Mouse (Mus musculus) stomach, embryonic 15.5 days (tissue): Measurements from ENCODE around the gene Gdf5. TPM values are rescaled to one million over a fixed set of nuclear protein-coding genes. Genes with fewer than 3 reads are reported as not detected.
A peak's percentile ranks its signal among the peaks of the same experiment; 100 is the strongest.
"Not testable (repeated sequence)": the region's sequence is repeated elsewhere in the genome, so short reads cannot be mapped to it uniquely, and the experiment has no call there.

Experiments
- ATAC-seq: fragments of 200-750 bp; cut with Nextera tagmentation; 2 replicates; pipeline ENCODE4 v1.8.0; 2017; ENCODE audit warnings: low read depth, moderate number of reproducible peaks, moderate TSS enrichment; ENCODE audit not compliant: insufficient read depth, low FRiP score
- H3K27ac ChIP-seq: fragments of 300-500 bp; sonication (generic); 2 replicates; pipeline ENCODE4 v1.5.1; 2015; ENCODE audit warnings: mild to moderate bottlenecking, inconsistent platforms
- H3K27me3 ChIP-seq: fragments of 300-500 bp; sonication (generic); replicated peaks from 2 replicates; pipeline ENCODE4 v1.6.1; 2015; ENCODE audit warnings: inconsistent platforms
- H3K36me3 ChIP-seq: fragments of 300-500 bp; sonication (generic); 2 replicates; pipeline ENCODE4 v1.6.1; 2015; ENCODE audit warnings: inconsistent platforms
- H3K4me1 ChIP-seq: fragments of 300-500 bp; sonication (generic); 2 replicates; pipeline ENCODE4 v1.6.1; 2015; ENCODE audit warnings: inconsistent platforms
- H3K4me2 ChIP-seq: fragments of 300-500 bp; sonication (generic); 2 replicates; pipeline ENCODE4 v1.6.1; 2015; ENCODE audit warnings: mild to moderate bottlenecking, inconsistent platforms
- H3K4me3 ChIP-seq: fragments of 300-500 bp; sonication (generic); replicated peaks from 2 replicates; pipeline ENCODE4 v1.5.1; 2015; ENCODE audit warnings: inconsistent platforms
- H3K9ac ChIP-seq: fragments of 300-500 bp; sonication (generic); 2 replicates; pipeline ENCODE4 v1.6.1; 2015; ENCODE audit warnings: inconsistent platforms
- H3K9me3 ChIP-seq: fragments of 300-500 bp; sonication (generic); 2 replicates; pipeline ENCODE4 v1.6.1; 2016; ENCODE audit warnings: inconsistent platforms
- WGBS: fragments of 180-500 bp; shearing (Covaris S2); methylation state at CpG from one replicate; pipeline ENCODE4 v1.1.7; 2015; 5-methylcytosine and 5-hydroxymethylcytosine counted together
- polyA plus RNA-seq: library from polyadenylated mRNA; unstranded; fragments of >200 nt; fragmentation: Nextera tagmentation; extraction: Ambion mirVana; gene quantifications from 2 replicates; pipeline ENCODE4 v1.2.1, GENCODE M21; 2015

Gdf5 gene
- polyA plus RNA-seq, 1 experiment from 2014 or later = 0.69 TPM

GRCm38 (mm10) chr2:155939897-155940529 is 5.2 kb downstream of the Gdf5 start:
- H3K27me3 ChIP-seq = no peaks in the 10 kb centered on the region
- H3K9ac ChIP-seq = no peak overlapping the region
- H3K4me2 ChIP-seq = no peak overlapping the region
- H3K4me3 ChIP-seq = no peak overlapping the region
- H3K4me1 ChIP-seq = peaks cover 12% of the 10 kb centered on the region; the same call in 1 of the 2 replicates
- H3K36me3 ChIP-seq = no peaks in the 10 kb centered on the region
- no peaks in the 10 kb centered on the region for H3K9me3 ChIP-seq
- ATAC-seq = no peak
- 60% methylated on average over 7 of the region's 7 CpGs for WGBS
- H3K27ac ChIP-seq = no peak overlapping the region; the same call in 1 of the 2 replicates

GRCm38 (mm10) chr2:155929531-155930442 is 15.4 kb downstream of the Gdf5 start, which contains the start of gene Uqcc1:
Gene Uqcc1 (minus strand): TSS chr2:155930310.
- peak; percentile 89 for ATAC-seq
- no peaks in the 10 kb centered on the region for H3K27me3 ChIP-seq
- H3K27ac ChIP-seq = peak within 1 kb of the TSS; percentile 86
- no peaks in the 10 kb centered on the region for H3K36me3 ChIP-seq
- peak within 1 kb of the TSS; percentile 58 for H3K4me3 ChIP-seq
- H3K4me2 ChIP-seq = peak within 1 kb of the TSS; percentile 73
- under 1% methylated on average over 38 of the region's 38 CpGs for WGBS
- H3K9ac ChIP-seq = peak within 1 kb of the TSS; percentile 53; the same call in 1 of the 2 replicates
- no peaks in the 10 kb centered on the region for H3K9me3 ChIP-seq
- peaks cover 6% of the 10 kb centered on the region; the same call in 1 of the 2 replicates for H3K4me1 ChIP-seq

- Histone ChIP-seq H3K4me2 (peak overlapping the region; percentile 73), H3K4me1 (peaks cover 6% of the 10 kb centered on the region; the same call in 1 of the 2 replicates), H3K4me3 (peak overlapping the region; percentile 58), H3K27ac (peak overlapping the region; percentile 86; the same call in 1 of the 2 replicates), H3K27me3 (no peaks in the 10 kb centered on the region), H3K9ac (no peak overlapping the region), H3K36me3 (no peaks in the 10 kb centered on the region), H3K9me3 (no peaks in the 10 kb centered on the region)
- ATAC-seq = no peak
- WGBS = 67% methylated on average over 7 of the region's 7 CpGs
Observed at GRCm38 (mm10) chr2:155928711-155929345, 16.3 kb downstream of the Gdf5 start.

GRCm38 (mm10) chr2:155925213-155925612 is 20.0 kb downstream of the Gdf5 start:
- H3K4me1 ChIP-seq, H3K4me3 ChIP-seq, H3K9me3 ChIP-seq, H3K27ac ChIP-seq, H3K4me2 ChIP-seq, ATAC-seq, H3K27me3 ChIP-seq, H3K9ac ChIP-seq, H3K36me3 ChIP-seq: not testable (repeated sequence)
- 91% methylated on average over 6 of the region's 6 CpGs for WGBS

GRCm38 (mm10) chr2:155923143-155923542 is 22.0 kb downstream of the Gdf5 start:
- Histone ChIP-seq H3K27me3 (no peaks in the 10 kb centered on the region), H3K9ac (no peak overlapping the region), H3K36me3 (no peaks in the 10 kb centered on the region), H3K9me3 (no peaks in the 10 kb centered on the region), H3K4me3 (no peak overlapping the region), H3K4me1 (no peaks in the 10 kb centered on the region), H3K4me2 (no peak overlapping the region), H3K27ac (no peak overlapping the region)
- WGBS = 88% methylated on average over 7 of the region's 7 CpGs
- no peak for ATAC-seq

- no peaks in the 10 kb centered on the region for H3K27me3 ChIP-seq
- H3K4me3 ChIP-seq = no peak overlapping the region
- no peaks in the 10 kb centered on the region for H3K4me1 ChIP-seq
- ATAC-seq = no peak
- H3K4me2 ChIP-seq = no peak overlapping the region
- 84% methylated on average over 6 of the region's 6 CpGs for WGBS
- no peak overlapping the region for H3K27ac ChIP-seq
- peaks cover 17% of the 10 kb centered on the region for H3K36me3 ChIP-seq
- no peak overlapping the region for H3K9ac ChIP-seq
- no peaks in the 10 kb centered on the region for H3K9me3 ChIP-seq
Observed at GRCm38 (mm10) chr2:155914684-155915083, 30.5 kb downstream of the Gdf5 start.

GRCm38 (mm10) chr2:155903632-155904008 is 41.5 kb downstream of the Gdf5 start:
- WGBS = 87% methylated on average over 6 of the region's 6 CpGs
- no peaks in the 10 kb centered on the region for H3K4me1 ChIP-seq
- no peak overlapping the region for H3K4me2 ChIP-seq
- no peak for ATAC-seq
- H3K27me3 ChIP-seq = no peaks in the 10 kb centered on the region
- H3K9ac ChIP-seq = no peak overlapping the region
- H3K9me3 ChIP-seq = no peaks in the 10 kb centered on the region
- H3K27ac ChIP-seq = no peak overlapping the region
- no peak overlapping the region for H3K4me3 ChIP-seq
- H3K36me3 ChIP-seq = peaks cover 13% of the 10 kb centered on the region

DNA sequence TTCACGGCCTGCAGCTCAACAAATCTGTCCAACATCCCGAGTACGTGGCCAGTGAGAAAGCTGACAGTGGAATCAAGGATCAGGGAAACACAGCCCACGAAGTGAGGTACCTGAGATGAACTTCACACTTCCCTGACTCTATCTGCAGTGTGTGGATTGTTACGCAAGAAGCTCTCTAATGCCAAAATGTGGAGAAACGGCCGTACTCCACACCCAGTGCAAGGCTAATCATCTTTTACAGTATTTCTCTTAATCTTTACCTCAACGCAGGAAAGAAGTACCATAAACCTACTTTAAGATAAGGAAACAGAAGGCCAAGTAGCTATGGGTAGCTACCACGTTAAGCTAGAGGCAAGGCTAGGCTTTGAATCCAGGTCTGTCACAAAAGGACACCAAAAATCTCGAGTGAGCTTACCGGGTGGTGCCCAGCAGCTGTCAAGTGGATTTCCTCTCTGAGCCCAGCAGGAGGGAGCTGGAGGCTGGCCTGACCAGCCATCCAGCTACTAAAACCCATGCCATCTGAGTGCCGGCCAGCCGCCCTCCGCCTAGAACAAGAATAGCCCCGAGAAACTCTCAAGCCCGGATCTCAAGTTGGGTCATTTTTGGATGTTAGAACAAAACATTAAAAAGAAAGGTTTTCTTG is 42.1 kb downstream of the Gdf5 start:
- Histone ChIP-seq H3K36me3 (peaks cover 16% of the 10 kb centered on the region), H3K4me3 (no peak overlapping the region), H3K27ac (no peak overlapping the region), H3K4me1 (no peaks in the 10 kb centered on the region), H3K4me2 (no peak overlapping the region), H3K9me3 (no peaks in the 10 kb centered on the region), H3K9ac (no peak overlapping the region), H3K27me3 (no peaks in the 10 kb centered on the region)
- 89% methylated on average over 16 of the region's 16 CpGs for WGBS
- no peak for ATAC-seq

- Histone ChIP-seq H3K27ac (0 out of 2 replicates have a peak overlapping the region, but pooled peaks have one; percentile 6), H3K27me3 (no peaks in the 10 kb centered on the region), H3K4me2 (no peak overlapping the region), H3K4me3 (no peak overlapping the region), H3K36me3 (peaks cover 8% of the 10 kb centered on the region; the same call in 1 of the 2 replicates), H3K4me1 (no peaks in the 10 kb centered on the region), H3K9me3 (no peaks in the 10 kb centered on the region), H3K9ac (no peak overlapping the region)
- 0 out of 2 replicates have a peak, but pooled peaks have one; percentile 22 for ATAC-seq
- WGBS = 72% methylated on average over 16 of the region's 16 CpGs
Observed at GRCm38 (mm10) chr2:155895046-155895735, 50.0 kb downstream of the Gdf5 start.

DNA sequence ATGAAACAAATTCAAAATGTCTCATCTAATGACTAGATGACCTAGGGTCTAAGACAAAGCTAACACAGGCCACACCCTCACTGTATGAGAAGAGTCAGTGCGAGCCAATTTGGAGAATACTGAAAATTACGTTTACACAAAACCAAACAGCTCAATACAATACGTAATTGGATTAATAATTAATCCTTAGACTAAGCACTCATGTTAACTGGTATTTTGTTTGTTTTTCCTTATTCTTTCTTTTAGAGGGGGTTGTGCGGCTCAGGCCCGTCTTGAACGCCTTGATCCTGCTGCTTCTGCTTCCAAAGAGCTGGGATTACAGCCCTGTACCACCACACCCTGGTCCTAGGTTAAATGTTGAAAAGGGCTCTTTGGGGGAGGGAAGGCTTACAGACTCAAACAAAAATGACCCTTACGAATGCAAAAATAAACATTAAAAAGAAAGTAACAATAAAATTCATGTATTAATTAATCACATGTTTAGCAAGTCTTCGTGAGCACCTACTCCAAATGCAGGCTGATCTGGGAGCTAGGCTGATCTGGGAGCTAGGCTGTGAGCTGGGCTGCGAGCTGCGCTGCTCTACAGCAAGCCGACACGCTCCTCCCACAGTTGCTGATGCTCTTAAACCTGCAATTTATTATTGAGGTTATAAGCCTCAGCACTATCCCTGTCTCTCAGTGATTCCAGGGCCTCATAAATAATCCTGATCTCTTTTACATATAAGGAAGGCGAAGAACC is 50.7 kb downstream of the Gdf5 start:
- Histone ChIP-seq H3K4me3 (no peak overlapping the region), H3K27me3 (no peaks in the 10 kb centered on the region), H3K9me3 (no peaks in the 10 kb centered on the region), H3K4me1 (no peaks in the 10 kb centered on the region), H3K36me3 (peaks cover 8% of the 10 kb centered on the region; the same call in 1 of the 2 replicates), H3K4me2 (no peak overlapping the region), H3K27ac (peak overlapping the region; percentile 22; the same call in 1 of the 2 replicates), H3K9ac (no peak overlapping the region)
- 72% methylated on average over 13 of the region's 13 CpGs for WGBS
- no peak for ATAC-seq
